Mouse (Mus musculus) hindbrain, embryonic 11.5 days (tissue): Measurements from ENCODE around the gene Pold2. TPM values are rescaled to one million over a fixed set of nuclear protein-coding genes. Genes with fewer than 3 reads are reported as not detected.

Source experiments
- ATAC-seq: fragments of 200-750 bp; cut with Nextera tagmentation; 2 replicates; pipeline ENCODE4 v1.8.0; 2017; ENCODE audit warnings: mild to moderate bottlenecking, moderate TSS enrichment, moderate library complexity; ENCODE audit not compliant: low FRiP score
- DNase-seq: peaks from one replicate; pipeline ENCODE4 v3.0.0-alpha.2; 2015; ENCODE audit warnings: low spot score
- H3K27ac ChIP-seq: fragments of 300-500 bp; sonication (generic); 2 replicates; pipeline ENCODE4 v1.5.1; 2014; ENCODE audit warnings: mild to moderate bottlenecking, low read depth, low read length
- H3K27me3 ChIP-seq: fragments of 300-500 bp; sonication (generic); 2 replicates; pipeline ENCODE4 v1.6.1; 2014; ENCODE audit warnings: mild to moderate bottlenecking, low read length, moderate library complexity, mixed read lengths; ENCODE audit not compliant: control insufficient read depth, insufficient read depth
- H3K36me3 ChIP-seq: fragments of 300-500 bp; sonication (generic); 2 replicates; pipeline ENCODE4 v1.6.1; 2014; ENCODE audit warnings: mild to moderate bottlenecking, low read length, moderate library complexity, mixed read lengths; ENCODE audit not compliant: control insufficient read depth, insufficient read depth
- H3K4me1 ChIP-seq: fragments of 300-500 bp; sonication (generic); replicated peaks from 2 replicates; pipeline ENCODE4 v1.6.1; 2014; ENCODE audit warnings: low read length, mixed read lengths; ENCODE audit not compliant: control insufficient read depth, insufficient read depth
- H3K4me2 ChIP-seq: fragments of 300-500 bp; sonication (generic); replicated peaks from 2 replicates; pipeline ENCODE4 v1.6.1; 2014; ENCODE audit warnings: mild to moderate bottlenecking, low read depth, low read length
- H3K4me3 ChIP-seq: fragments of 300-500 bp; sonication (generic); 2 replicates; pipeline ENCODE4 v1.5.1; 2014; ENCODE audit warnings: low read depth, low read length
- H3K9ac ChIP-seq: fragments of 300-500 bp; sonication (generic); 2 replicates; pipeline ENCODE4 v1.6.1; 2014; ENCODE audit warnings: low read depth, low read length
- H3K9me3 ChIP-seq: fragments of 300-500 bp; sonication (generic); 2 replicates; pipeline ENCODE4 v1.6.1; 2016; ENCODE audit warnings: low read length; ENCODE audit not compliant: control insufficient read depth
- WGBS: fragments of 180-500 bp; shearing (Covaris S2); extraction: QIAGEN DNeasy Blood & Tissue Kit; methylation state at CpG from one replicate; pipeline ENCODE4 v1.1.7; 2014; 5-methylcytosine and 5-hydroxymethylcytosine counted together
- polyA plus RNA-seq: library from polyadenylated mRNA; unstranded; fragments of >200 nt; fragmentation: Nextera tagmentation; extraction: Ambion mirVana; gene quantifications from 2 replicates; pipeline ENCODE4 v1.2.1, GENCODE M21; 2014

Gene Pold2
- polyA plus RNA-seq, 1 experiment from 2014 or later, result 78.4 TPM

GRCm38 (mm10) chr11:5836126-5836525 is 42.0 kb downstream of the Pold2 start:
- H3K4me2 ChIP-seq, result no peak overlapping the region
- H3K27me3 ChIP-seq, result no peaks in the 10 kb centered on the region
- H3K4me1 ChIP-seq, result no peaks in the 10 kb centered on the region
- H3K4me3 ChIP-seq, result no peak overlapping the region
- DNase-seq, result no peak
- H3K36me3 ChIP-seq, result no peaks in the 10 kb centered on the region
- WGBS, result 65% methylated on average over 1 of the region's 1 CpGs
- H3K27ac ChIP-seq, result no peak overlapping the region
- ATAC-seq, result no peak
- no peak overlapping the region for H3K9ac ChIP-seq
- H3K9me3 ChIP-seq, result no peaks in the 10 kb centered on the region

- no peak for ATAC-seq
- no peaks in the 10 kb centered on the region for H3K4me1 ChIP-seq
- no peak for DNase-seq
- H3K4me3 ChIP-seq, result no peak overlapping the region
- no peak overlapping the region for H3K4me2 ChIP-seq
- no peak overlapping the region for H3K9ac ChIP-seq
- no peak overlapping the region for H3K27ac ChIP-seq
- no peaks in the 10 kb centered on the region for H3K36me3 ChIP-seq
- H3K27me3 ChIP-seq, result no peaks in the 10 kb centered on the region
- H3K9me3 ChIP-seq, result no peaks in the 10 kb centered on the region
- WGBS, result 93% methylated on average over 7 of the region's 7 CpGs
These were observed 43.0 kb downstream of the Pold2 start for GRCm38 (mm10) chr11:5835057-5835456.

- no peaks in the 10 kb centered on the region for H3K27me3 ChIP-seq
- no peak overlapping the region for H3K9ac ChIP-seq
- 84% methylated on average over 9 of the region's 9 CpGs for WGBS
- no peak for ATAC-seq
- no peaks in the 10 kb centered on the region for H3K4me1 ChIP-seq
- no peak overlapping the region for H3K4me3 ChIP-seq
- H3K9me3 ChIP-seq, result no peaks in the 10 kb centered on the region
- H3K36me3 ChIP-seq, result no peaks in the 10 kb centered on the region
- H3K27ac ChIP-seq, result no peak overlapping the region
- no peak overlapping the region for H3K4me2 ChIP-seq
- DNase-seq, result no peak
These were observed 43.6 kb downstream of the Pold2 start for GRCm38 (mm10) chr11:5834506-5834905.

GRCm38 (mm10) chr11:5829327-5829726 is 48.8 kb downstream of the Pold2 start:
- DNase-seq, result no peak
- Histone ChIP-seq H3K4me2 (no peak overlapping the region), H3K27me3 (no peaks in the 10 kb centered on the region), H3K36me3 (no peaks in the 10 kb centered on the region), H3K9ac (no peak overlapping the region), H3K27ac (no peak overlapping the region), H3K9me3 (no peaks in the 10 kb centered on the region), H3K4me3 (no peak overlapping the region), H3K4me1 (no peaks in the 10 kb centered on the region)
- WGBS, result 96% methylated on average over 12 of the region's 12 CpGs
- ATAC-seq, result no peak

- Histone ChIP-seq H3K9ac (no peak overlapping the region), H3K4me2 (no peak overlapping the region), H3K4me1 (no peaks in the 10 kb centered on the region), H3K4me3 (no peak overlapping the region), H3K36me3 (no peaks in the 10 kb centered on the region), H3K27ac (no peak overlapping the region), H3K27me3 (no peaks in the 10 kb centered on the region), H3K9me3 (no peaks in the 10 kb centered on the region)
- DNase-seq, result no peak
- no peak for ATAC-seq
- WGBS, result 90% methylated on average over 11 of the region's 11 CpGs
These were observed 49.4 kb downstream of the Pold2 start for GRCm38 (mm10) chr11:5828509-5829191.

GRCm38 (mm10) chr11:5827931-5828330 is 50.2 kb downstream of the Pold2 start:
- H3K36me3 ChIP-seq, result no peaks in the 10 kb centered on the region
- H3K4me3 ChIP-seq, result no peak overlapping the region
- WGBS, result 90% methylated on average over 5 of the region's 5 CpGs
- H3K9ac ChIP-seq, result no peak overlapping the region
- ATAC-seq (no peak), DNase-seq (no peak)
- no peaks in the 10 kb centered on the region for H3K27me3 ChIP-seq
- no peaks in the 10 kb centered on the region for H3K9me3 ChIP-seq
- no peaks in the 10 kb centered on the region for H3K4me1 ChIP-seq
- H3K27ac ChIP-seq, result no peak overlapping the region
- no peak overlapping the region for H3K4me2 ChIP-seq

GRCm38 (mm10) chr11:5825432-5825831 is 52.7 kb downstream of the Pold2 start:
- Histone ChIP-seq H3K4me1 (no peaks in the 10 kb centered on the region), H3K9me3 (no peaks in the 10 kb centered on the region), H3K9ac (no peak overlapping the region), H3K4me2 (no peak overlapping the region), H3K36me3 (no peaks in the 10 kb centered on the region), H3K27ac (no peak overlapping the region), H3K27me3 (no peaks in the 10 kb centered on the region), H3K4me3 (no peak overlapping the region)
- ATAC-seq (no peak), DNase-seq (no peak)

Other genes starting within 250 kb of the Pold2 start
- gene Mrps24, start 162.6 kb downstream of the Pold2 start, polyA plus RNA-seq, result 164 and 170 TPM in 2 replicates
- 8.4 and 9.6 TPM in 2 replicates for gene Urgcp, start 115.9 kb downstream of the Pold2 start, polyA plus RNA-seq
- 141 and 144 TPM in 2 replicates for gene Dbnl, start 89.8 kb downstream of the Pold2 start, polyA plus RNA-seq
- 7.9 and 8.5 TPM in 2 replicates for gene Pgam2, start 74.6 kb downstream of the Pold2 start, polyA plus RNA-seq
- 5.6 and 6.9 TPM in 2 replicates for gene Polm, start 40.3 kb downstream of the Pold2 start, polyA plus RNA-seq
- gene Aebp1, start 16.3 kb downstream of the Pold2 start, polyA plus RNA-seq, result 19.0 and 20.4 TPM in 2 replicates
- gene Myl7, start 20.5 kb upstream of the Pold2 start, polyA plus RNA-seq, result 0.31 and 2.4 TPM in 2 replicates
- 2.9 and 3.0 TPM in 2 replicates for gene Gck, start 71.8 kb upstream of the Pold2 start, polyA plus RNA-seq
- 30.2 and 31.9 TPM in 2 replicates for gene Ykt6, start 77.4 kb upstream of the Pold2 start, polyA plus RNA-seq
- 3.4 and 3.6 TPM in 2 replicates for gene Camk2b, start 188.1 kb upstream of the Pold2 start, polyA plus RNA-seq